Mouse (Mus musculus) midbrain, embryonic 13.5 days (tissue): ENCODE data around the gene Lrrc47. TPM values are rescaled to one million over a fixed set of nuclear protein-coding genes. Genes with fewer than 3 reads are reported as not detected.

Experiments
- ATAC-seq: fragments of 200-750 bp; cut with Nextera tagmentation; 2 replicates; pipeline ENCODE4 v1.8.0; 2017; ENCODE audit warnings: mild to moderate bottlenecking, moderate TSS enrichment, moderate library complexity
- H3K27ac ChIP-seq: fragments of 300-500 bp; sonication (generic); 2 replicates; pipeline ENCODE4 v1.5.1; 2015; ENCODE audit warnings: inconsistent platforms, mild to moderate bottlenecking, moderate library complexity
- H3K27me3 ChIP-seq: fragments of 300-500 bp; sonication (generic); 2 replicates; pipeline ENCODE4 v1.6.1; 2015; ENCODE audit warnings: mild to moderate bottlenecking, inconsistent platforms
- H3K36me3 ChIP-seq: fragments of 300-500 bp; sonication (generic); 2 replicates; pipeline ENCODE4 v1.6.1; 2015; ENCODE audit warnings: mild to moderate bottlenecking, inconsistent platforms
- H3K4me1 ChIP-seq: fragments of 300-500 bp; sonication (generic); replicated peaks from 2 replicates; pipeline ENCODE4 v1.6.1; 2015; ENCODE audit warnings: inconsistent platforms
- H3K4me2 ChIP-seq: fragments of 300-500 bp; sonication (generic); replicated peaks from 2 replicates; pipeline ENCODE4 v1.6.1; 2015; ENCODE audit warnings: moderate library complexity, mild to moderate bottlenecking, inconsistent platforms
- H3K4me3 ChIP-seq: fragments of 300-500 bp; sonication (generic); replicated peaks from 2 replicates; pipeline ENCODE4 v1.5.1; 2015; ENCODE audit warnings: mild to moderate bottlenecking, inconsistent platforms
- H3K9ac ChIP-seq: fragments of 300-500 bp; sonication (generic); replicated peaks from 2 replicates; pipeline ENCODE4 v1.6.1; 2015; ENCODE audit warnings: mild to moderate bottlenecking, inconsistent platforms
- H3K9me3 ChIP-seq: fragments of 300-500 bp; sonication (generic); 2 replicates; pipeline ENCODE4 v1.6.1; 2016; ENCODE audit warnings: mild to moderate bottlenecking, inconsistent platforms
- WGBS: fragments of 180-500 bp; shearing (Covaris S2); methylation state at CpG from one replicate; pipeline ENCODE4 v1.1.7; 2015; 5-methylcytosine and 5-hydroxymethylcytosine counted together
- polyA plus RNA-seq: library from polyadenylated mRNA; unstranded; fragments of >200 nt; fragmentation: Nextera tagmentation; extraction: Ambion mirVana; gene quantifications from 2 replicates; pipeline ENCODE4 v1.2.1, GENCODE M21; 2015

Gene Lrrc47
- 21.2 and 24.7 TPM in 2 replicates for polyA plus RNA-seq

DNA sequence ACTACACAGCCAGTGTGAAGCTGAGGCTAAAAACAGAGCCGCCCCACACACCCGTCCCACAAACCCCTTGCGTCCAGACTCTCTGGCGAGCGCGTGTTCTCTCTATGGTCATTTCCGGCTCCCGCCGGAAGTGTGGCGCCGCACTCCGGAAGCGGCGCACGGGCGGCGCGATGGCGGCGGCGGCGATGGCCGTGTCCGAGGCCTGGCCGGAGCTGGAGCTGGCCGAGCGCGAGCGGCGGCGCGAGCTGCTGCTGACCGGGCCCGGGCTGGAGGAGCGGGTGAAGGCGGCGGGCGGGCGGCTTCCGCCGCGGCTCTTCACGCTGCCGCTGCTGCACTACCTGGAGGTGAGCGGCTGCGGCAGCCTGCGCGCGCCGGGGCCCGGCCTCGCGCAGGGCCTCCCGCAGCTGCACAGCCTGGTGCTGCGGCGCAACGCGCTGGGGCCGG is at the start of gene Lrrc47:
Lrrc47 (plus strand) TSS at position 86 of the 444 bp plus-strand sequence.
- peak within 1 kb of the TSS; percentile 64 for H3K27ac ChIP-seq
- WGBS: under 1% methylated on average over 40 of the region's 59 CpGs
- no peaks in the 10 kb centered on the region for H3K9me3 ChIP-seq
- peaks cover 36% of the 10 kb centered on the region for H3K36me3 ChIP-seq
- peak within 1 kb of the TSS; percentile 99 for H3K9ac ChIP-seq
- peak; percentile 97 for ATAC-seq
- peak within 1 kb of the TSS; percentile 100 for H3K4me3 ChIP-seq
- peaks cover 33% of the 10 kb centered on the region for H3K4me1 ChIP-seq
- H3K4me2 ChIP-seq: peak within 1 kb of the TSS; percentile 100
- no peaks in the 10 kb centered on the region for H3K27me3 ChIP-seq

DNA sequence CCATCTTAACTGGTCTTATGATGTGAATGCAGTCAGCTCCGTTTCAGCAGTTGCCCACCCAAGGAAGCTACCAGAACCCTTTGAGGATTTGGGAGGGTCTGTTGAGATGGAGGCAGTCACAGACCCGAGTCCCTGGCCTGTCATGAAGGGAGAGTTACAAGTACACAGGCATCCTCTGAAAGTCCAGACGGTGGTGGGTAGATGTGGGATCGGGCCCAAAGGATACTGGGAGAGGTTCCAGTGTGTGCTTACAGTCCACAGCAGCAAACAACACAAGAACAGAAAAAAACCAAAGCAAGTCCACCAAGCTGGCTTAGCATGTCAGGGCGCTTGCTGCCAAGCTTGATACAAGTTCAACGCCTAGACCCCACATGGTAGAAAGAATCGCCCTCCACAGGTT is 48.9 kb upstream of the Lrrc47 start:
- no peaks in the 10 kb centered on the region for H3K27me3 ChIP-seq
- ATAC-seq: no peak
- no peak overlapping the region for H3K4me3 ChIP-seq
- 88% methylated on average over 7 of the region's 7 CpGs for WGBS
- H3K9me3 ChIP-seq: no peaks in the 10 kb centered on the region
- H3K9ac ChIP-seq: no peak overlapping the region
- H3K36me3 ChIP-seq: peaks cover 83% of the 10 kb centered on the region
- no peak overlapping the region for H3K27ac ChIP-seq
- peaks cover 14% of the 10 kb centered on the region for H3K4me1 ChIP-seq
- no peak overlapping the region for H3K4me2 ChIP-seq

DNA sequence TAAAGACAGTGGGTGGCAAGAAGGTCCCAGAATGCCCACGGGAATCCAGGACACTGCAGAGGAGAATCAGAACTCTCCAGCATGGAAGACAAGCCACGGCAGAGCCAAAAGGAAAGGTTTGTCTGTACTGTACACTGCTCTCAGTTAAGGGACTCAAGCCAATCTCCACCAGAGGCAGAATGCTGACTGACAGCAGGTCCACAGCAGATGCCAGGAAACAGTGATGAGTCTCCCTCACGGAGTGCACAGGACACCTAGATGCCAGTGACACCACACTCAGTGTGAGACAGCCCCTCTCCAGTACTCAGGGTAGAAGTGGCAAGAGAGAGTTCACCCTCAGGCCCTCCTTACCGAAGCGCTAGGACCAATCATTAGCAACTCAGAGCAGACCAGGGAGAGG is 44.9 kb upstream of the Lrrc47 start:
- ATAC-seq: no peak
- Histone ChIP-seq H3K4me3 (no peak overlapping the region), H3K9me3 (no peaks in the 10 kb centered on the region), H3K9ac (no peak overlapping the region), H3K27ac (no peak overlapping the region), H3K36me3 (peaks cover 97% of the 10 kb centered on the region), H3K4me1 (no peaks in the 10 kb centered on the region), H3K4me2 (no peak overlapping the region), H3K27me3 (no peaks in the 10 kb centered on the region)
- WGBS: 95% methylated on average over 5 of the region's 5 CpGs

DNA sequence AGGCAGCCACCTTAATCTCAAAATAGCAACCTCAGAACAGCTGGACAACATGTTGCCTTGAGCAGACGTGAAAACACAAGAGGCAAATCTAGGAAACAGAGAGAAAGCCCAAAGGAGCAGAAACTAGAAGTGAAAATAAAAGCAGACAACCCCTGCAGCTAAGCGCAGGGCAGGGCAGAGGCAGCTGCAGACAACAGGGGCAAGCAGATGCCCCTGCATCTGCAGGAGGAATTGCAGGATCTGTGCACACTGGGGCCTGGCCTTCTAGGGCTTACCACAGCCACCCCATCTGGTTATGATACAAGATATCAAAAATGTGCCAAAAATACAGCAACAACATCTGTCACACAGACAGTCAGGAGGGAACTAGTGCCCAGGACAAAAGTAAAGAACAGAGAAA is 44.0 kb upstream of the Lrrc47 start:
- H3K4me3 ChIP-seq: no peak overlapping the region
- no peaks in the 10 kb centered on the region for H3K27me3 ChIP-seq
- WGBS: 87% methylated on average over 2 of the region's 2 CpGs
- H3K4me2 ChIP-seq: no peak overlapping the region
- no peaks in the 10 kb centered on the region for H3K9me3 ChIP-seq
- no peak overlapping the region for H3K27ac ChIP-seq
- no peak for ATAC-seq
- peaks cover 91% of the 10 kb centered on the region for H3K36me3 ChIP-seq
- no peaks in the 10 kb centered on the region for H3K4me1 ChIP-seq
- no peak overlapping the region for H3K9ac ChIP-seq

DNA sequence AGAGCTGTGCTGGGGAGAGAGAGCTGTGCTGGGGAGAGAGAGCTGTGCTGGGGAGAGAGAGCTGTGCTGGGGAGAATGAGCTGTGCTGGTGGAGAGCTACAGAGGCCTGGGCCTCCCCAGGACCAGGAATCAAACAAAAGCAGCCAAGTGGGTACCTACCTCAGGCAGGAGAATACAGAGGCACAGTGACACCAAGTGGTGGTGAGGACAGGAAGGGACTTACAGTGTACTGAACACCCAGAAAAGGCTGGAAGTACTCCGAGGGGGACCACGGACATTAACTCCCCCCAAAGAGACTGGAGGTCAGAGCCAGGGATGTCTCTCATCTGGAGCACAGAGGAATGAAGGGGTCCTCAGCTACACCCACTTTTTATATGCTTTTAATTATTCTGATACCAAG is 43.5 kb upstream of the Lrrc47 start:
- H3K9me3 ChIP-seq: no peaks in the 10 kb centered on the region
- H3K27ac ChIP-seq: no peak overlapping the region
- H3K9ac ChIP-seq: no peak overlapping the region
- WGBS: 92% methylated on average over 2 of the region's 2 CpGs
- peaks cover 4% of the 10 kb centered on the region; the same call in 1 of the 2 replicates for H3K4me1 ChIP-seq
- no peak for ATAC-seq
- no peaks in the 10 kb centered on the region for H3K27me3 ChIP-seq
- H3K4me3 ChIP-seq: no peak overlapping the region
- H3K4me2 ChIP-seq: no peak overlapping the region
- peaks cover 87% of the 10 kb centered on the region for H3K36me3 ChIP-seq

DNA sequence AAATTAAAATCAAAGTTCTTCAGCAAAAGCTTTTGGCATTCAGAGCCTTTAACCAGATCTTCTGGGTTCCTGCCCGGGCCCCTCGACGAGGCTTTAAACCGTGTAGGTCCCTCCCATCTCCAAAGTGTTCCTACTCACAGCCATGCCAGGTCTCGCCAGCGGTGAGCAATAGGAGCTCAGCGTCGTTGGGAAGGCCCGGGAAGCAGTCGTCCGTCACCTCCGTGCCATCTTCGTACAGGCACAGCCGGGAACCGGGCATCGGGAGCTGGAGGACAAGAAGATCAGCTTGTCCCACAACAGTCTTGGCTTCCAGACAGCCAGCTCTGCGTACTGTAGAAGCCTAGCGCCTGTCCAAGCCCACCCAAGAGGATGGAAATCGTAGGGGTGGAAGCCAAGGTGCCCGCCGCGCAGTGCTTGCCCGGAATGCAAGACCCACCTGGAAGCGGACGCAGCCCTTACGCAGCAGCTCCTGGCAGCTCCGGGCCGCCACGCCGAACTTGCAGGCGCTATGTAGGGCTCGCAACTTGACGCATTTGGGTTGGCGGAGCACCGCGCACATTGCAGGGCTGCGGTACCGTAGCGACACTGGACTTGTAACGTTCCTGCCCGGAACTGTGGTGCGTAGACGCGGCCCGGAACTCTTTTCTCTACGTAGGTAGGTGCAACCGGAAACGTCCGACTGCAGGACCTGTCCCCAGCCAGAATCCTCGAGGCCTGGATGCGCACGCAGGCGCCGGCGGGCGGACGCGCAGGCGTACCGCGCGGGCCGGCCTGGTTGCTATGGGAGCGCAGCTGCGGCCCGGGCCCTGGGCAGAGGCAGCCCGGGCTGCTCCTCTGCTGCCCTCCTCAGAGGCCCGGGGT is 36.9 kb upstream of the Lrrc47 start, which contains the start of the genes Dffb and Cep104:
Dffb (minus strand) TSS at position 696 of the 861 bp plus-strand sequence.
Cep104 (plus strand) TSS at position 764 of the 861 bp plus-strand sequence.
- Histone ChIP-seq H3K4me3 (peak within 1 kb of the TSS; percentile 84), H3K27me3 (no peaks in the 10 kb centered on the region), H3K9ac (peak within 1 kb of the TSS; percentile 90), H3K9me3 (no peaks in the 10 kb centered on the region), H3K4me2 (peak within 1 kb of the TSS; percentile 98), H3K4me1 (peaks cover 42% of the 10 kb centered on the region), H3K36me3 (peaks cover 35% of the 10 kb centered on the region), H3K27ac (peak within 1 kb of the TSS; percentile 80)
- 1% methylated on average over 68 of the region's 68 CpGs for WGBS
- peak; percentile 97 for ATAC-seq

DNA sequence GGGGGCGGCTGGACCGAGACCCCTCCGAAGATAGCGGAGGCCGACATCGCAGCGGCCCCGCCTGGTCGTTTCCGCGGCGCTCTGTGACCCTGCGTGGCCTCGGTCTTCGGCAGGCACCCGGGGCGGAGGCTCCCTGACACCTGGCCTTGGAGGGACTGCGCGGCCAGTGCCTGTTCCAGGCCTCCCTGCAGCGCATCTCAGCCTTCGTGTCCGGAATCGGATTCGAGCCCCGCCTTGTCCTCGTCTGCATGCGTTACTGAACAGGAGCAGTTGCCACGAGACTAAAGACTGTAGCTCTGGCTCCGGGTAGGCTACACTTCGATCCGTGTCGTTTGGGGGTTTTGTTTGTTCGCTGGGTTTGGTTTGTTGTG is 36.3 kb upstream of the Lrrc47 start:
- peak overlapping the region; percentile 80 for H3K27ac ChIP-seq
- ATAC-seq: peak; percentile 82
- H3K4me1 ChIP-seq: peaks cover 42% of the 10 kb centered on the region
- WGBS: under 1% methylated on average over 32 of the region's 33 CpGs
- peak overlapping the region; percentile 98 for H3K4me2 ChIP-seq
- peak overlapping the region; percentile 90 for H3K9ac ChIP-seq
- H3K4me3 ChIP-seq: peak overlapping the region; percentile 84
- no peaks in the 10 kb centered on the region for H3K9me3 ChIP-seq
- H3K36me3 ChIP-seq: peaks cover 35% of the 10 kb centered on the region
- H3K27me3 ChIP-seq: no peaks in the 10 kb centered on the region

DNA sequence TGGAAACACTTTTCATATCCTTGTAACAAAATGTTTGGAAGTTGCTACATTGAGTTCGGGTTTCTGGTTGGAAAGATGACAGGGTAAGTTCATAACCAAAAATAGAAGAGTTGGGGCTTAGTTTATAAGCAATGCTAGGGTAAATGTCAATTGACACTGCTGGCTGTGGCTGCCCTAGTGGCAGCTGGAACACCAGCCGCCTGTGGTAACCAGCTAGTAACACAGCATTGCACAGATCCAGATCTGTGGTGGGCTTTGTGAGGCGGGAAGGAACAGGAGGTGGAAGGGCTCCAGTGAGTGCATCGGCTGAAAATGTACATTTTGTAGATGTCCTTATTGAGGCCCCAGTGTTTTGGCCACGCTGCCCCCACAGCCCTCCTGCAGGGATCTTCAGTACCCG is 35.8 kb upstream of the Lrrc47 start:
- 43% methylated on average over 6 of the region's 6 CpGs for WGBS
- H3K4me2 ChIP-seq: peak overlapping the region; percentile 98
- H3K36me3 ChIP-seq: peaks cover 35% of the 10 kb centered on the region
- peak overlapping the region; percentile 84 for H3K4me3 ChIP-seq
- H3K27ac ChIP-seq: no peak overlapping the region
- ATAC-seq: no peak
- H3K27me3 ChIP-seq: no peaks in the 10 kb centered on the region
- H3K4me1 ChIP-seq: peaks cover 42% of the 10 kb centered on the region
- H3K9ac ChIP-seq: peak overlapping the region; percentile 90
- H3K9me3 ChIP-seq: no peaks in the 10 kb centered on the region

DNA sequence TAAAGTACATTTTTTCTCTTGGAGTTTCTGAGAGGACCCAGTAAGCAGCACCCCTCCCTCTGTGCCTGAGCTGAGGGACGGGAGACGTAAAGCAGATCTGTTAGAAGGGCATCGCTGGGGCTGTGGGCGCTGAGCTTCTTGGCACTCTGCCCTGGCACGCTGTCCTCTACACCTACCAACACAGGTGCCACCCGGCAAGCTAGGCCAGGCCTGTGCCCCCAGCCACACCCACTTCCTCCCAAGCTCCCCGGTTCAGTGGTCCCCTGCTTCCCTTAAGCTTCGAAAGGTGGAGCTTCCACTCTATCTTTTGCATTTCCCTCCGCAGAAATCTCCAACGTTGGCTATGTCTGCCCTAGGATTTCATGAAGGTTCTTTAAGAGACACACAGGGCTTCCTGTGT is 32.3 kb upstream of the Lrrc47 start:
- no peak overlapping the region for H3K4me3 ChIP-seq
- no peak overlapping the region for H3K4me2 ChIP-seq
- 95% methylated on average over 10 of the region's 10 CpGs for WGBS
- no peaks in the 10 kb centered on the region for H3K9me3 ChIP-seq
- no peak overlapping the region for H3K27ac ChIP-seq
- peaks cover 27% of the 10 kb centered on the region for H3K4me1 ChIP-seq
- H3K27me3 ChIP-seq: no peaks in the 10 kb centered on the region
- ATAC-seq: no peak
- H3K36me3 ChIP-seq: peaks cover 55% of the 10 kb centered on the region
- H3K9ac ChIP-seq: no peak overlapping the region

DNA sequence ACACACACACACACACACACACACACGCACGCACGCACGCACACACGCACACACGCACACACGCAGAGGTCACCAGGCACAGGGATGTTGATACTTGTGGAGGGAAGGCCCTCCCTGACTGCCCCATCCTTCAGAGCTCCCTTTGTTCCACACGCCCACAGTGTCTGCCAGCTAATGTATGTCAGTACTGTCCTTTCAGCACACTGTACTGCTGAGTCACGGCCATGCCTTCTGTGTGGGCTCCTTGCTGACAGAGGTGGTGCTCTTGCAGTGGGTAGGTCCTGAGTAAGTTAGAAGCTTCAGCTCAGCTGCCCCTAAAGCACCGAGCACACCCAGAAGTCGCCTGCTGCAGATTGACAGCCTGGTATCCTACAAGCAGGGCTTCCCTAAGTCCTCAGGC is 31.1 kb upstream of the Lrrc47 start:
- no peak for ATAC-seq
- Histone ChIP-seq H3K9ac (no peak overlapping the region), H3K4me1 (peaks cover 25% of the 10 kb centered on the region), H3K4me2 (no peak overlapping the region), H3K27ac (no peak overlapping the region), H3K27me3 (no peaks in the 10 kb centered on the region), H3K4me3 (no peak overlapping the region), H3K36me3 (peaks cover 67% of the 10 kb centered on the region), H3K9me3 (no peaks in the 10 kb centered on the region)
- 92% methylated on average over 11 of the region's 11 CpGs for WGBS

DNA sequence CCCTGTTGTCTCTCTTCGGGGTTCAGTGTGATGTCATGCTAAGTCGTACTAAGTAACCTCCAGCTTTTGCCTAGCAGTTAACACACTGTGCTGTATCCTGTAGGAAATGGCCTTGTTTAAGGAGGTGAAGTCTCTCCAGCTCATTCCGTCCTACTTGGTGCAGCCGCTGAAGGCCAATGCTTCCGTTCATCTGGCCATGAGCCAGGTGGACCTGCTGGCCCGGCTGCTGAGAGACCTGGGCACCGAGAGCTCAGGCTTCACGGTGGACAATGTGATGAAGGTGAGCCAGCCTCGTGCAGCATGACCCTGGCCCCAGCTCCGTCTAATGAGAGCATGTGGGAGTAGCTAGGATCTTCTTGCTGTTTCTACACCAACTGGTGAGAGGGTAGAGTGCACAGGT is 18.8 kb upstream of the Lrrc47 start:
- Histone ChIP-seq H3K9me3 (no peaks in the 10 kb centered on the region), H3K27ac (no peak overlapping the region), H3K9ac (no peak overlapping the region), H3K4me1 (no peaks in the 10 kb centered on the region), H3K4me3 (no peak overlapping the region), H3K27me3 (no peaks in the 10 kb centered on the region), H3K36me3 (peaks cover 94% of the 10 kb centered on the region), H3K4me2 (no peak overlapping the region)
- 93% methylated on average over 10 of the region's 10 CpGs for WGBS
- no peak for ATAC-seq

DNA sequence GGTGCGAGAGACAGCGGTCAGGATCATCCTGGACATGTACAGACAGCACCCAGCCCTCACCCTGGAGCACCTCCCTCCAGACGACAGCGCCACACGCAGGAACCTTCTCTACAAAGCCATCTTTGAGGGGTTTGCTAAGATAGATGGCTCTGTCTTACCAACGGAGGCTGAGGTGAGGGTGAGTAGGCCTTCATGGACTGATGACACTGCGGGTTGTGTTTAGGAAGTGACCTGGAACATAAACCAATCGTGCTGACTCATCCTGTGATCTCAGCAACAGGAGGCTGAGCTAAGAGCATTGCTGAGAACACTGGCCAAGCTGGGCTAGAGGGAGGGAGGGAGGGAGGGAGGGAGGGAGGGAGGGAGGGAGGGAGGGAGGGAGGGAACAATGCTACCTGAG is 18.0 kb upstream of the Lrrc47 start:
- Histone ChIP-seq H3K27ac (no peak overlapping the region), H3K9me3 (no peaks in the 10 kb centered on the region), H3K27me3 (no peaks in the 10 kb centered on the region), H3K36me3 (peaks cover 94% of the 10 kb centered on the region), H3K4me1 (no peaks in the 10 kb centered on the region), H3K4me3 (no peak overlapping the region), H3K4me2 (no peak overlapping the region), H3K9ac (no peak overlapping the region)
- no peak for ATAC-seq
- WGBS: 92% methylated on average over 8 of the region's 8 CpGs
